Mouse (Mus musculus) erythroblast, adult 5-6 weeks (primary cell): ENCODE results near the gene Prdx1. TPM values are rescaled to one million over a fixed set of nuclear protein-coding genes. Genes with fewer than 3 reads are reported as not detected.
A peak's percentile ranks its signal among the peaks of the same experiment; 100 is the strongest.
"Not testable (repeated sequence)": the region's sequence is repeated elsewhere in the genome, so short reads cannot be mapped to it uniquely, and the experiment has no call there.

Source experiments
- ATAC-seq: replicated peaks from 2 replicates; pipeline ENCODE4 v1.8.0; 2016; ENCODE audit warnings: moderate number of reproducible peaks, mild to moderate bottlenecking, moderate TSS enrichment, inconsistent platforms; ENCODE audit not compliant: poor library complexity, low FRiP score, severe bottlenecking
- total RNA-seq, 2 experiments: library from RNA; stranded (forward) in 1 of 2; stranded (reverse) in 1 of 2; fragments of 150-400 nt in 1 of 2; fragments of 200-764, 138-1000 nt in 1 of 2; gene quantifications; 2 replicates each; pipeline versions ENCODE4 v1.2.3 to v1.2.4; 2015 to 2017; ENCODE audit warnings: low replicate concordance in 2 of 2

Gene Prdx1
- total RNA-seq, 2 experiments from 2014 or later = 52.6 to 71.5 TPM

DNA sequence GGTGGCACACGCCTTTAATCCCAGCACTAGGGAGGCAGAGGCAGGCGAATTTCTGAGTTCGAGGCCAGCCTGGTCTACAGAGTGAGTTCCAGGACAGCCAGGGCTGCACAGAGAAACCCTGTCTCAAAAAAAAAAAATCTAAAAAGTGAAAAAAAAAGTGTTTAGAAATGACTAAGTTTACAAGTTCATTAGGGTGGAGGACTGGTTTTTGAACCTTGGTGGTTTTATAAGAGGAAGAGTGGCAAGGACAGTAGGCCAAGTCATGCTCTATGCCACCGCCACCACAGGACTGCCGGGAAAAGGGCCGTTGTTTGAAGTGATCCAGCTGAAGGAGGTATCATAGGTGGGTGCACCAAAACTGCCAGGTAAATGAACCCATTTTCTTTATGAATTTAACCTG, 10.6 kb upstream of the Prdx1 start:
- not testable (repeated sequence) for ATAC-seq

DNA sequence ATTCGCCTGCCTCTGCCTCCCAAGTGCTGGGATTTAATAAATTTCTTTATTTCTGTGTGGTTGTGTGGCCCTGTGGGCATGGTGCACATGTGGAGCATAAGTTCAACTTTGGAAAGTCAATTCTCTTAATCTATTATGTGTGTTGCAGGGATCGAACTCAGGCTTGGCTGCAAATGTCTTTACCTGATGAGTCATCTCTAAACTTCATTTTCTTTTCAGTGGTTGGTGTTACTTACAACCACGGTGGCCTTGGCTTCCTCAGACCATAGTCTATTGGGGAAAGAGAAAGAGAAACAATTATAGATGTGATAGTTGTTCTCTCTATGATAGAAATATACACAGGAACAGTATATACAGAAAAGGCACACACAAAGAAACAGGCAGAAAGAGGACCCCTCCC, 9.3 kb upstream of the Prdx1 start:
- ATAC-seq = no peak

DNA sequence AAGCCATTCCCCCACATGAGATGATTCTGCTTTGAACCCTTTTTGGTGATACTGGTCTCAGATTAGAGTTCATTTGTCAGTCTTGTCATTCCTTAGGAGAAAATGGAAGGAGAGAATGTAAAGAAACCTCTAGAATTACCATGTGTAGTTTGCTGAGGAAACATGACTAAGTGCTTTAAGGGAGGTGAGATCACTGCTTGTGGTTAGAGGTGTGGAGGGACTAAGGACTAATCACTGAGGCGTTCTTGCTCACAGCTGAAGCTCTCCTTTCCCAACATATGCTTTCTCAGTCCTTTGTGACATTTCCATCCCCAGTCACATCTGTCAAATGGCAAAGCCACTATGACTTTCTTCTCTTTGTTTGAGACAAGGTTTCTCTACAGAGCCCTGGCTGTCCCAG, 7.5 kb upstream of the Prdx1 start:
- no peak for ATAC-seq

DNA sequence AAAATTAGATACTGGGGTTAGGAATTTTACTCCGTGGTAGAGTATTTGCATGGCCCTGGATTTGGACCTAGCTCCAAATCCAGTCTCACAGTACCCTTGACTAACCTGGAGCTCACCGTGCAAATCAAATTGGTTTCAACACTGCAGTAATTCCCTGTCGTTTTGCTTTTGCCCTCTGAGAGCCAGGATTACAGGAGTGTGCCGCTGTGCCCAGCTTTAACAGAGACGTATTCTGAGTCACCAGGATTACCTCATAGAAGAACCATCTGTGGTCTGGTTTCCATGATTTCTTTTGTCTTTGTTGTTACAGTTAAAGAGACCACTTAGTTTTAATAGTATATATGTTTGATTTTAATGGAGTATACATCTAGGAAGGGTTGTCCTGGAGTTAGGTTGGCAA, 6.2 kb upstream of the Prdx1 start:
- ATAC-seq = no peak

DNA sequence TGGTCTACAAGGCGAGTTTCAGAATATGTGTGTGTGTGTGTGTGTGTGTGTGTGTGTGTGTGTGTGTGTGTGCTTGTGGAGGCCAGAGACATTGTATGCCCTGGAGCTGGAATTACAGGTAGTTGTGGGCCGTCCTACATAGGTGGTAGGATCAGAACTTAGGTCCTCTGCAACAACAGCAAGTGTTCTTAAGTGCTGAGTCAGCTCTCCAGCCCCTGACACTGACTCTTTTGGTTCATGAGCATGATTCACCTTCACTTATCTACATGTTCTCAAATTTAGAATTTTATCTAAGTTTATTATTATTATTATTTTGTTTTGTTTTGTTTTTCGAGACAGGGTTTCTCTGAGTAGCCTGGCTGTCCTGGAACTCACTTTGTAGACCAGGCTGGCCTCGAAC, 4.8 kb upstream of the Prdx1 start:
- ATAC-seq = not testable (repeated sequence)

DNA sequence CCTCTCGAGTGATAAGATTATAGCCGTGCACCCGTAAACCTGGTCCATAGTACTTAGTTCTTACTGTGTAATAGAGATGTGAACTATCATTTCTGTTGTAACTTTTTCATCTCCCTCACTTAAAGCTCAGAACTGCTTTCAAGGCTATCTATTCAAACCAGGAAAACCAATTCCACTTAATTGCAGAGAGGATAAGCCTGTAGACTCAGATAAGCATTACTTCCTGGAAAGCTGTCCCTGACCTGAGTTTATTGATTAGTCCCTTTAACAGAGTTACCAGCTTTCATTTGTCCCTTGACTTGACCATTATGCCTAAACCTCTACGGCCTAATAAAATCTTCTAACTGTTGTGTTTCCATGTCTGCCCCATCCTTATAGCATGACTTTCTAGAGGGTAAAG, 1.4 kb upstream of the Prdx1 start:
- no peak for ATAC-seq

DNA sequence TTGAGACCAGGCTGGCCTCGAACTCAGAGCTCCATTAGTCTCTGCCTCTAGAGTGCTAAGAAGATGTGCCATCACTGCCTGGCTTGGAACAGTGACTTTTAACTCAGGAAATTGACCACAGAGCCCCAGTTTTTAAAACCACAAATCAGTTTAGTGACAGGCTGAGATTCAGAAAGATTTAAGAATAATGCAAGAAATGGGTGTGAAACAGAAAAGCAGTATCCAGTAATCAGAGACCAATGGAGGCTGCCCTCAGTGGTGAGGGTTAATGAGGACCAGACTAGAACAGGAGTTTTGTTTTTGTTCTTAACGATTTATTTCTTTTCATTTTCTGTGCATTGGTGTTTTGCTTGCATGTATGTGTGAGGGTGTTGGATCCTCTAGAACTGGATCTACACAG, 679 bp upstream of the Prdx1 start:
- ATAC-seq = no peak

DNA sequence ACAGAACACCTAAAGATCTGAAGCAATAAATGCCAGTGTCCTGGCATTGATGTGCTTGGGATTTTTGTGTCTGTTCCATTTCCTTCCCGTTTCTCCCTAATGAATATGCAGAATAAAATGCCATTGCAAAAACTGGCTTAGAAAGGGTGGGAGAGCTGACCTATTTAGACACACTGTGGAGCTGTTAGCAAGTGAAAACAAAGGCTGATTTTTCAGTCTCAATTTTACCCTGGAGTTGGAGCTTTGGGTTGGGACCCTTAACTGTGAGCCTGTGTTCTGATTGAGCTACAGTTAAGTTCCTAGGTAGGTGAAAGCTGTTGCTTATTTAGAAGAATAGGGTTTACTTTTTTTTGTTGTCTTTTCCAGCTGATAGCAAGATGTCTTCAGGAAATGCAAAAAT, 1.7 kb downstream of the Prdx1 start:
- ATAC-seq = no peak

DNA sequence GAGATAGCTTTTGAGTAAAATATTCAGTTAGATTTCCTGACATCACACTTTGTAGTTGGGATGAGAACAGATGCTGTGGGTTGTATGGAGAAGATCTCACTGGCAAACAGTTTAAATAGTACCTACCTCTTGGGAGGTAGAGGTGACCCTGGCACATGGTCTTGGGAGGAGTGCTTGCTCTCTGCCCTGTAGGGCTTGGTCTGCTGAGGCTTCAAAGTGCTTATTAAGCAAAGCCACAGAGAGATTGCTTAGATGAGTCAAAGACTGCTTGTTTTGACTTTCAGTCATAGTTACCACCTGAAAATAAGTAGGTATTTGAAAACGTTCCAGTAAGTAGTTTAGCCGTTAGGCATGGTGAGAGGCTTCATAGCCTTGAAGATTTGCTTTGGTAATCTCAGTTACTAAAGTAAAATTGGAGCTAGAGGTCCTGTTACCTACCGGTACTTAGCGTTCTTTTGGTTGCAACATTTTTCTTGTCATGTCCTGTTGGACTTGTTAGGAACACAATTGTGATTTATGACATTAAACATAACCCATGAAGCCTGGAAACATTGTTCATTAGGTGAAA, 4.0 kb downstream of the Prdx1 start:
- no peak for ATAC-seq

DNA sequence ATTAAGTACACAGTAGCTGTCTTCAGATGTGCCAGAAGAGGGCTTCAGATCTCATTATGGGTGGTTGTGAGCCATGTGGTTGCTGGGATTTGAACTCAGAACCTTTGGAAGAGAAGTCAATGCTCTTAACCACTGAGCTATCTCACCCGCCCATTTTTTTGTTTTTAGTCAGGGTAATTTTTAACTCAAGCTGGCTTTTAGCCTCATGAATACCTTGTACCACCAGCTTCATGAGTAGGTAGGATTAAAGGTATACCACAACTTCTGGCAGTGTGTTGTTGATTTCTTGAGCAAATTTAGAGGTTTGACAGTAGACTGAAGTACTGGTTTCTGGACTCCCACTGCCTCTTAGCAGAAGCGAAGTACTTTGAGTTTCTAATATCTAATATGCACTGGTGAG, 6.8 kb downstream of the Prdx1 start:
- ATAC-seq = no peak

DNA sequence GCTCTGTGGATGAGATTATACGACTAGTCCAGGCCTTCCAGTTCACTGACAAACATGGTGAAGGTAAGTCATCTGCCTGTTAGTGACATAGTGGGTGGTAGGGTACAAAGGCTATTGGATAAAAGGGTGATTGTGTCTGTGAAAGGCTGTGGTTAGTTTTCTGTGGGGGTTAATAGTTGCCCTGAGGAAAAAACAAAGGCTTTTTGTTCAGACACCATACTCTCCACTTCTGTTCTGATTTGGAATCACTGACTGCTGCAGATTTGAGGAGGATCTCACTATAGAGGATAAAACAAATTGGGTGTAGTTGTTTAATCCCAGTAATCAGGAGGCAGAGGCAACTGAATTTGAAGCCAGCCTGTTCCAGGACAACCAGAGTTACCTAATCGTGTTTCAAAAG, 8.4 kb downstream of the Prdx1 start:
- no peak for ATAC-seq

DNA sequence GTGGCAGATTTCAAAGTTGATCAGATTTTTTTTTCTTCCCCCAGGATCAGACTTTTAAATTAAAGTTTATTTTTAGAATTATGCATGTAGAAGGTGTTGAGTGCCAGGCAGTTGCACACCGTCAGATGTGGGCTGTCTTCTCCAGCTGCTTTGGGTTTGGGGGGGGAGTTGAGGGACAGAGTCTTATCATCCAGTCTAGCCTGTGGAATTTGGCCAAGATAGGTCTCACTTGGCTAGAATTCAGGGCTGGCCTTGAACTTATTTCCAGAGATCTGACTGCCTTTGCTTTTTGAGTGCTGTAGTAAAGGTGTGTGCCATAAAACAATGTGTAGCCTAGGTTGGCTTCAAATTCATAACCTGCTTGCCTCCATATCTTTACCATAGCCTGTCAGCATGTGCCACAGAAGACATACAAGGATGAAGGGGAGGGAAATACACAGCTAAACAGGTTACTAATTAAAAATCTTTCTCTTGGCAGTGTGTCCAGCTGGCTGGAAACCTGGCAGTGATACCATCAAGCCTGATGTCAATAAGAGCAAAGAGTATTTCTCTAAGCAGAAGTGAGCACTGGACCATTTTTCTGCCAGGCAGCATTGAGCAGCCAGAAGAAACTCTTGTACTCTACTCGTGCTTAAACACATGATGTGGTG, 13.5 kb downstream of the Prdx1 start:
- ATAC-seq = no peak

DNA sequence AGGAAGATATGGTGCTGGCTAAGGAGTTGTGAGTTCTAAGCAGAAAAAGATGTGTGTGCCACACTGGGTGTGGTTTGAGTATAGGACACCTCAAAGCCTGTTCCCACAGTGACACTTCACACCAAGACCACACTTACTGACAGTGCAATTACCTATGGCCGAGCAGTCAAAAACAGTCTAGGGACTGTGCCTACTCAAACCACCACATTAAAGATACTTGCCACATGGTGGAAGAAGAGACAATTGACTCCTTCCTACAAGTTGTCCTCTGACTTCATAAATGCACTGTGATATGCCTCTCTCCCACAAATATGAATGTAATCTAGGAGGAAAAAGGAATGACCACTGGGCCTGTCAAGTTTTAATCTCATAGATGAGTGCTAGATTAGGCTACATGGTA, 15.6 kb downstream of the Prdx1 start:
- no peak for ATAC-seq

DNA sequence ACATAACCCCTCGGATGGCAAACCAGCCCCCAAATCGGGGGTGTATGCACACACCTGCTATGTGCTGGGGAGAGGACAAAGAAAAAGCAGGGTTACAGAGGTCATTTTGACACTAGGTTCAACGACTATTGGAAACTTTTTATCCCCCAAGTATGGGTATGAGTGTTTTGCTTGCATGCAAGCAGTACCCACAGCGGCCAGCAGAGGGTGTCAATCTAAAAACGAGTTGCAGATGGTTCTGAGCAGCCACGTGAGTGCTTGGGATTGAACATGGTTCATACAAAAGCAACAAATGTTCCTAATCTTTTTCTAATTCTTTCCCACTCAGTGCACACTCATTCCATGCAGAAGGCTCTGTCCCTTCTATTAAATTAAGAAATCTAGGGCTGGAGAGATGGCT, 18.5 kb downstream of the Prdx1 start:
- peak; percentile 59 for ATAC-seq

DNA sequence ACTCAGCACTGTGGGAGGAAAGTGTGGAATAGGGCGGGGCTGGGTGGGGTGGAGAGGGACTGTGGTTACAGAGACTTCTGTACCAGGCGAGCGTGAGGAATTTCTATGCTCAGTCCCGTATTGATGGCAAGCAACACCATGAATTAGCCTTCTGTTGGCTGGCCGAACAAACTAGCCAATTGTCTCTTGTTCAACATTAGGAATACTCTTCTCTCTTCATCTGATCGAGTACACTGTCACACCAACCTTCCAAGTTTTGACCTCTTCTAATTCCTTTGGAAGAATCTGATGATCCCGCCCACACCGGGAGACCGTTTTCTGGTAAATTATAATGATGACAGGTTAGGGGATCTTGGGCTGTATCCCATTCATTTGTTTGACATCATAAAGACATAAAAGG, 22.3 kb downstream of the Prdx1 start:
- no peak for ATAC-seq

DNA sequence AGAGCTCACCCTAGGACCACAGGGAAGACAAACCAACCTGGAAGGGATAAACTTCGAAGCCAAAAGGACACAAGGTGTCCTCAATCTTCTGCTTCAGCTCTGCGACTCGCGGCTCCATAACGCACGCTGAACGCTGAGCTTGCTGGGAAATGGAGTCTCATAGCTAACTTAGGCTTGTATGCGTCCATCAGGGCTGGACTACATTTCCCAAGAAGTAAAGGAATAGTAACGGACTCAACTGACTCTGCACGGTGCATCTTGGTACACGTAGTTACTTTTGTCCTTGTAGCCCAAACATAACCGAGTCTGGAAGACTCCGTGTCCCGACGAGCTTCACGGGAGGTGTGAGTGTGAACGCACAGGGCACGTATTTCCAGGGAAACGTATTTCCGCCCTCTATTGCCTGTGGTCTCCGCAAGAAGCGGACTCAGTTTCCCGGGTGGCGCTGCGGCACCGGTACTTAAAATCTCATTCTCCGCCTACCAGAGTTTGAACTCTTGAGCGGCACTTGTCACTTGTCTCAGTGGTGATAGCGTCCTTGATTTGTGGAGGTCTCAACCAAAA, 22.9 kb downstream of the Prdx1 start, which contains the start of the genes Mmachc and Ccdc163:
Gene Mmachc, minus strand, starts transcription at position 206 of the 564 bp plus-strand sequence.
Gene Ccdc163, plus strand, starts transcription at position 309 of the 564 bp plus-strand sequence.
- ATAC-seq = peak; percentile 97

DNA sequence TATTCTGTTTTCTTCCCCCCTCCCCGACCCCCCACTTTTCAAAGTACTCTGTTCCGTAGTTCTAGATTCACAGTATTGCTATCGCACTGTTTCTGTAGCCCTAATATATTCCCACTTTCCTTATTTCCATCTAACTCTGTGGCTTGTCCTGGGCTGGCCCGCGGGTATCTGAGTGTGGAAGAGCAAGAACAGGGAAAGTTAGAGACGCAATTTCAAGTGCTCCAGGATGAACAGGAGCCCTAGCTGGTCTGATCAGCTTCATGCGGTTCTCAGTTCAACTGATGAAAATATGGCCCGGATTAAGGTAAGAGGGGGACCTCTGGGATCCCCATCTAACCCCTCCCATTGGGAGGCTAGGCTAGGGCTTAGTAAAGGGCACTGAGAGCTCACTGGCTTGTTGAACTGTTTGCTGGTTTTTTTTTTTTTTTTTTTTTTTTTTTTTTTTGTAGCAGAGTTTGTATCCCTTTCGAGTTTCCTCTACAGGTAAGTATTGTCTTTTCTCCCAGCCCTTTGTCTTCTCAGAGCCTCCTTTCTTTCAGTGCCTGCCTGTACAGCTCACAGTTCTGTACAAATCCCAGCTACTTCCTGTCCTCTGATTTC, 23.5 kb downstream of the Prdx1 start:
- peak; percentile 42; the same call in 1 of the 2 replicates for ATAC-seq

DNA sequence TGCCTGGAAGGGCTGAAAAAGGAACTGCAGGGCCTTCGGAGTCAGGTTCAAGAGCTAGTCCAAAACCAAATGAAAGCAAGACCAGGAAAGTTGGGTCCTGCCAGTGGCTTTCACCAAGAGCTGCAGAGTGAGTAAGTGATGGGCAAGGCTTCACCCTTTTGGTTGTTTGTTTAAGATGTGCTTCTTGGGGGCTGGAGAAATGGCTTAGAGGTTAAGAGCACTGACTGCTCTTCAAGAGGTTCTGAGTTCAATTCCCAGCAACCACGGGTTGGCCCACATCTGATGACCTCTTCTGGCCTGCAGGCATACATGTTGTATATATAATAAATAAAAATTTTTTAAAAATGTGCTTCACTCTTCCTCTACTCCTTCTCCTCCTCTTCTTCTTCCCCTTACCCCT, 24.8 kb downstream of the Prdx1 start:
- no peak for ATAC-seq

DNA sequence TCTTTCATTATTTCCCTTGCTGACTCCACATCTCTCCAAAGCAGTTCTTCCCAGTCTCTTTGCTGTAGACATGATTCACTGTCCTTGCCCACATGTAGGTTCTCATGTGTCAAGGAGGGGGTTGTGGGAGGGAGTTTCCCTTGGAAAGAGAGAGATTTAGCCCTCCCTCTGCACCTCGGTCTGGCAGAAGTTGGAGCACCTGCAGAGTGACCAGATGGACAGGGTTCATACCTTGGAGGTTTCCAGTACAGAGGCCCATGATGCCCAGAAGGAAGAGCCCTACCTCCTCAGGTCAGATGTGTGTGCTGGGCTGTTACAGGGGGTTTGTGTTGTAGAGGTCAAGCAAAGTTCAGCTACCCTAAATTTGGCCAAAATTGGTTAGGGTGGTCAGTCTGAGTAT, 27.2 kb downstream of the Prdx1 start:
- no peak for ATAC-seq

DNA sequence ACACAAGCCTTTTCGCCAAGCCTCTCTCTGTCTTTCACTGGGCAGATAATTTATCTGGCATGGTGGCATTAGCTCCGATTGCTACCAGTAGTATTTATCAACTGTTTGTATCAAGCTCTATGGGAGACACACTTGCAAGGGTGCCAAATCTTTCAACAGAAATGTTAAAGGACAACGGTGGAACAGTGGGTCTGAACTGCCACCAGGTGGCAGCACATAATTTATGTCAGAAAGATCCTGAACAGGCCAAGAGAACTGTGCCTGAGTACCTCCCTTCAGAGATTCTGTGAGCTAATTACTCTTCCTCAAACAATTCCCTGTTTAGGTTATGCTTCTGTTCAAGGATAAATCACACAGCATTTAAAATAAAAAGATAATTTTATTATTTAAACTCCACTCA, 34.1 kb downstream of the Prdx1 start:
- ATAC-seq = peak; percentile 66
